Mouse (Mus musculus): ENCODE data around the gene Vps13a.
"Not testable (repeated sequence)": the region's sequence is repeated elsewhere in the genome, so short reads cannot be mapped to it uniquely, and the experiment has no call there.

DNA sequence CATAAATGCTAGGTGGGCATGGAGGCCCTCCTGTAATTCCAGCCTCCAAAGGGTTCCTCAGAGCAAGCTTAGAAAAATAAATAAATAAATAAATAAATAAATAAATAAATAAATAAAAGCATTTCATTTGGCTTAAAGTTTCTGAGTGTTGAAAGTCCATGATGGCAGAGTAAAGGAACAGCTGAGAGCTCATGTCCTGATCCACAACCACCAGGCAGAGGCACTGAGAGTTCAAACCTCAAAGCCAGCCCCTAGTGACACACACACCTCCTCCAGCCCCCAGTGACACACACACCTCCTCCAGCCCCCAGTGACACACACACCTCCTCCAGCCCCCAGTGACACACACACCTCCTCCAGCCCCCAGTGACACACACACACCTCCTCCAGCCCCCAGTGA, 3.3 kb downstream of the Vps13a start:
- not testable (repeated sequence) for TF ChIP-seq POLR2A (IDR thresholded peaks at IDR 0.05; ENCODE audit: low read depth, low read length); CTCF (IDR thresholded peaks at IDR 0.05; ENCODE audit: extremely low read depth, insufficient read depth, insufficient read length, insufficient replicate concordance)

Measured in spleen, adult 2 months (tissue).